Mouse (Mus musculus) brain, embryonic 14.5 days (tissue): ENCODE data around the gene Olfr550.

Experiments
- CTCF ChIP-seq: fragments of 200-500 bp; IDR thresholded peaks from 2 replicates; pipeline ENCODE4 v1.5.1; 2012; ENCODE audit warnings: inconsistent platforms, mild to moderate bottlenecking, moderate library complexity, borderline replicate concordance; ENCODE audit not compliant: insufficient read depth, insufficient read length; ENCODE audit errors: extremely low read depth
- POLR2A ChIP-seq: fragments of 200-500 bp; IDR thresholded peaks from 2 replicates; pipeline ENCODE4 v1.6.1; 2012; ENCODE audit warnings: mild to moderate bottlenecking, inconsistent platforms, borderline replicate concordance; ENCODE audit not compliant: poor library complexity, insufficient read depth, insufficient read length, severe bottlenecking; ENCODE audit errors: extremely low read depth

GRCm38 (mm10) chr7:102597378-102598031 is 26.3 kb downstream of the Olfr550 start, which contains the start of gene Olfr552:
- TF ChIP-seq CTCF (no peak), POLR2A (no peak)
